Mouse (Mus musculus): ENCODE data around the gene Ahctf1. TPM values are rescaled to one million over a fixed set of nuclear protein-coding genes. Genes with fewer than 3 reads are reported as not detected.
"Not testable (repeated sequence)": the region's sequence is repeated elsewhere in the genome, so short reads cannot be mapped to it uniquely, and the experiment has no call there.

Gene Ahctf1
- 10 to 100 TPM; 30.4 to 34.8 TPM for total RNA-seq (2021)

DNA sequence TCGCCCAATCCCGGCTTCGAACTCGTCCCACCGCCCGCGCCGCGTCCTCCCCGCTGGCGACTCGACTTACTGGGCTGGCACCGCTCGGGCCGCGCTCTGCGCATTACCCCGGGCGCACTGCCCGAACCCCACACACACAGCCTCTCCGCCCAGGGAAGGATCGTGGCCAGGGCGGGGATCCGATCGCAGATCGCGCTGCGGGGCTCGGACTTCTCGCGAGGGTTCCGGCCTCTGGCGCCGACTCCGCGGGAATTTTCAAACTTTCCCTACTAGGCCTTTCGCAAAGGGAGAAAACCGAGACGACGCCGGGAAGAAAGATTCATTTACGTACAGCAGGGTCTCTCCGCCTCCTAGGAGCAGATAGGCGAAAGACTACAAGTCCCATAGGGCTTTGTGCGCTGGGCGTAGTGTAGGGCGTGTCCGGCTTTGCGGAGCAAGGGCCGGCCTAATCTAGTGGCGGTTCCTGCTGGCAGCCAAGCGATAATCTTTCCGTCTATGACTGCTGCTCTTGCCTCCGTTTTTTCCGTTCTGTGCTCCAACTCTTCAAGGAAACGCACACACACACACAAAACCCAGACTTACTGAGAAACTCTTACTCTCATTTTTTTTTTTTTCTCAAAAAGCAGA lies at the start of gene Ahctf1:
Gene Ahctf1 (minus strand): TSS at position 168 of the 627 bp plus-strand sequence.
- intact Hi-C loops (cut with DNase I) = loop anchor here (5.0 kb wide), 1 partner anchor 256 kb away; the partner anchor contains the start of genes Cnst and Tfb2m
- DNase-seq (ENCODE audit: low spot score in 2 of 2) = peak; percentile 99

- peak; percentile 65 to 71 for DNase-seq (ENCODE audit: low spot score in 2 of 2)
- intact Hi-C loops (cut with DNase I) = loop anchor here (2.0 kb wide), 1 partner anchor 367 kb away; no protein-coding TSS in a partner anchor
Measured at GRCm38 (mm10) chr1:179847759-179848389, 44.4 kb upstream of the Ahctf1 start.

DNA sequence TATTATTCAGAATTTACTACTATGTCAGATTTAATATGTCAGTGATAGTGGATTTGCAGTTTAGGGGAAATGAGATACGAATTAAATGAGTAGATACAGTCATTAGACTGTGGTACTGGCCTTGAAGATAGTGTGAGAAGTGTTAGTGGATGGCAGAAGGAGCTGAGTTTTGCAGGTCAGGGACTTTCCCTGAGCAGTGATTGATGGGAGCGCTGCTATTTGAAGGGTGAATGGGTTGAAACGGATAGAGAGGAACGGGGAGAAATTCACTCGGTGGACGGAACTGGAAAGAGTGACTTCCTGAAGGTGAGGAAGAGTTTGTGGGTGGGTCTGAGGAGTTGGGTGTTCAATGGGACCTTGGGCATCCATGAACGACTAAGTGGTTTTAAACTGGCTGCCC lies 43.7 kb upstream of the Ahctf1 start:
- no peak for DNase-seq (ENCODE audit: low spot score in 2 of 2)
- intact Hi-C loops (cut with DNase I) = loop anchor here (2.0 kb wide), 1 partner anchor 368 kb away; no protein-coding TSS in a partner anchor

GRCm38 (mm10) chr1:179845832-179846499 lies 42.5 kb upstream of the Ahctf1 start:
- DNase-seq (ENCODE audit: low spot score in 2 of 2) = no peak
- intact Hi-C loops (cut with DNase I) = loop anchor here (2.0 kb wide), 1 partner anchor 369 kb away; no protein-coding TSS in a partner anchor

DNA sequence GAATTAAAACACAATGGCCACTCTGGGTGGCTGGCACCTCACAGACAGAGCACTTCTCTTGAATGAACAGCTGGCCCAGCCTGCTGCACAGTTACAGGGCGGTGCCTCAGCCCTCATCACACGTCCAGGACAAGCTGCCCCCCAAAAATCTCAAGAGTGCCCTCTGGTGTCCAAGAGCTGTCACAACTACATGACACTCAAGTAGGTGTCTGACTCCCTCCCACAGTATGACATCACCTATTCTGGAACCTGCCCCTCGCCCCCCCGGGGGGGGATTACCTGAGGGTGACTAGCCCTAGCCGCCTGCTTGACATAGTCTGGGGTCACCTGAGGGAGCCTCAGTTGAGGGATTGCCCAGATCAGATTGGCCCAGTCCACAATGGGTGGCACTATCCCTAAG lies 41.4 kb upstream of the Ahctf1 start:
- peak in 1 of 2 experiments; percentile 56 for DNase-seq (ENCODE audit: low spot score in 2 of 2)
- intact Hi-C loops (cut with DNase I) = no loop called here

DNA sequence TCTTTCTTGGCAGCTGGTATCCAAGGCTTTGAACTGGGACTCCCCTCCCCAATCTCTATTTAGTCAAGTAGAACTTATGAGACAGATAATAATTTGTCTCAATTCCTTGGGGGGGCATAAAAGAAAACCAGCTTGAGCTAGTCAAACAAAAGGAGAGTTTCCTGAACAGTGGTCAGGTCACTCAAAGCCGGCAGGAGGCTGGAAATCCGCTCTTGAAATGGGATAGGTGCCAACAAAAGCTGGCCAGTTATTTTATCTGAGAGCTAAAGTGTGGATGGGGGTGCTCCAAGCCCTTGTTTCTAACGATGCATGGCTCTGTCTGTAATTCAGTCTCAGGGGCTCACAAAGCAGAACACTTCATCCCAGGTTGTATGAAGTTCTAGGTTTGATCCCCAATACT lies 40.5 kb upstream of the Ahctf1 start:
- intact Hi-C loops (cut with DNase I) = no loop called here
- DNase-seq (ENCODE audit: low spot score in 2 of 2) = no peak

- DNase-seq (ENCODE audit: low spot score in 2 of 2) = no peak
- intact Hi-C loops (cut with DNase I) = no loop called here
Measured at GRCm38 (mm10) chr1:179842568-179842967, 39.1 kb upstream of the Ahctf1 start.

GRCm38 (mm10) chr1:179836426-179837404 lies 33.2 kb upstream of the Ahctf1 start:
- intact Hi-C loops (cut with DNase I) = no loop called here
- DNase-seq (ENCODE audit: low spot score in 2 of 2) = no peak

GRCm38 (mm10) chr1:179835753-179836425 lies 32.4 kb upstream of the Ahctf1 start:
- no peak for DNase-seq (ENCODE audit: low spot score in 2 of 2)
- intact Hi-C loops (cut with DNase I) = no loop called here

GRCm38 (mm10) chr1:179833596-179833995 lies 30.1 kb upstream of the Ahctf1 start:
- DNase-seq (ENCODE audit: low spot score in 2 of 2) = no peak
- intact Hi-C loops (cut with DNase I) = no loop called here

DNA sequence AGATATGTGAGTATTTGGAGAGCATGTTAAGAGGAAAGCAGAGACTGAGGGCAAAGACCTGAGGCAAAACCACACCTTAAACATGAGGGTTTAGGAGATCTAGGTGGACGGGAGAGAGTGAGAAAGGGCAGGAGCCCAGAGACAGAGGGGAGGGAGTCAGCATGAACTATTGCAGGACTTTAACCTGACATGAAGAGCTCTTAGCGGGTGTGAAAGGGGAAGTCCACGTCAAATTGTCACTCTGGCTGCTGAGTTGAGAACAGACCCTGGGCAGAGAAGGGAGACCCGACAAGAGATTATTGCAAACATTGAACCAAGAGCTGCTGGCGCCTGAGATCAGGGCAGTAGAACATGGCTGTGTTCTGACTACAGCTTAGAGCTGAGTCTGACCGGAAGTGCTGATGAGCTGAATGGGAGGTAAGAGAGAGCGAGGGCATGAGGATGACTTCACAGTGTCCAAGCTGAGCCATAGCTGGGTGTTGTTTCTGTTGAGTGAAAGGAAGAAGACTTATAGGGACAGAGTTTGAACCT lies 29.3 kb upstream of the Ahctf1 start:
- intact Hi-C loops (cut with DNase I) = no loop called here
- DNase-seq (ENCODE audit: low spot score in 2 of 2) = no peak

DNA sequence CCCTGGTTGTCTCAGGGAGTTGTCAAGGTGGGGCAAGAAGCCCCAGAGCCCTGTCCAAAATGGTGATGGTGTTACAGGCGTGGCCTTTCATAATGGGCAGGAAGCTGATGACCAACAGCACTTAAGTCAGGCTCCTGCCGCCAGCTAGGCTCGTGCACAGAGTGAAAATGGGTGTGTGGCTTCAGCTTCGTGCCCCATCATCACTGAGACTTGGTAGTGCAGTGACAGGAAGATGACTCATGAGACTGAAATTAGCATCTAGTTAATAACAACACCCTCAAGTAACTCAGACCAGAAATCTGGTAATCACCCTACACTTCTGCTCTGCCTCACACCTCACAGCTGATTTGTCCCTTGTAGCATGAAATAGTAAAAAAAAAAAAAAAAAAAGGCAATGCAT lies 25.4 kb upstream of the Ahctf1 start:
- intact Hi-C loops (cut with DNase I) = no loop called here
- no peak for DNase-seq (ENCODE audit: low spot score in 2 of 2)

- no peak for DNase-seq (ENCODE audit: low spot score in 2 of 2)
- intact Hi-C loops (cut with DNase I) = no loop called here
Measured at GRCm38 (mm10) chr1:179828051-179828450, 24.6 kb upstream of the Ahctf1 start.

- DNase-seq (ENCODE audit: low spot score in 2 of 2) = no peak
- intact Hi-C loops (cut with DNase I) = no loop called here
Measured at GRCm38 (mm10) chr1:179824549-179824948, 21.1 kb upstream of the Ahctf1 start.

DNA sequence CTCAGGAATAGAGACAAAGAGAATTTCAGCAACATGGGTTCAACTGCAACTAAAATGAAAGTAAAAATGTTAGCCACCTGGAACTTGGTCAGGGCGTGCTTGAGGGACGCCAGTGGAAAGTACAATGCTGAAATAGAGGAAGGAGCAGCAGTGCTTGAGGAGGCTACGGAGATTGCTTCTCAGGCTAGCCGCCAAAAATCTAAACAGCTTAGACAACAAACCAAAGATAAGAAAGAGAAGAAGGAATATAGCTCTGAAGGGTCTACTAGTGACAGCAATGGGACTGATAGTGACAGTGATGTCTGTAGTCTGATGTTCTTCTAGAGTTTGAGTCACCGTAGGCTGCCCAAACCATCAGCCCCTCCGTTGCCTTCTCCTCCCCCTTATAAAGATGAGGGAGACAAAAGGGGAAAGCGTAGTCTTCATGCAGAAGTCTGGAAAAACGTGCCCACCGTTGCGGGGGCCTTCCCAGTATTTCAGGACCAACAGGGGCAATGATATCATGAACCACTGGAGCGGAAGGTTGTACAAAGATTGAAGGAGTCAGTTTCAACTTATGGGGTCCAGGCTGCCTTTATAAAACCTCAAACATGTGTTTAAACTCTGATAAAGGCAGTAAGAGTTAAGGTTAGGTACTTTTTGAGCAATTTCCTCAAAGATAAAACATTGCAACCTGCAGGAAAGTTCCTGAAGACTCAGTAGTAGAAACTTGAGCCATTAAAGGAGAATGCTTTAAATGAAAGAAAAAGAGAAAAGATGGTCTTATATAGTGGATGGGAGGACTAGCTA lies 15.2 kb upstream of the Ahctf1 start:
- intact Hi-C loops (cut with DNase I); DNase-seq (ENCODE audit: low spot score in 2 of 2): not testable (repeated sequence)

DNA sequence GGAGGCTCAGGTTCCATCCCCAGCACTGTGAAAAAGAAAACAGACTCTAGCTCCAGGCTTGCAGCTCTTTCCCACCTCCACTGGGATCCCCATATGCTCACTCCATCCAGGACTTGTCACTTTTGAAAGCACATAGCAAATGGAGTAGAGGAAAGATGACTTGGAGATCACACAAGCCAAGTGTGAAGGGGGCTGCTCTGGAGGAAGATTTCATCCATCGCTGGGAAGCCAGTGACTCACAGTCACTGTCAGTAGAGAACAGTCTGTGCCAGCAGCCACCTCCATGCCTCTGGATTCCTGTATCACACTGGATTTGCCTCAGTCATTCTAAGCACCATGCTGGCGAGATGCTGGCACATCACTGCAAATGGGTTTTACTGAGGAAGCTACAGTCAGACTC lies 11.1 kb upstream of the Ahctf1 start:
- DNase-seq (ENCODE audit: low spot score in 2 of 2) = peak; percentile 13 to 91
- intact Hi-C loops (cut with DNase I) = no loop called here

GRCm38 (mm10) chr1:179813385-179813784 lies 9.9 kb upstream of the Ahctf1 start:
- intact Hi-C loops (cut with DNase I) = no loop called here
- no peak for DNase-seq (ENCODE audit: low spot score in 2 of 2)

DNA sequence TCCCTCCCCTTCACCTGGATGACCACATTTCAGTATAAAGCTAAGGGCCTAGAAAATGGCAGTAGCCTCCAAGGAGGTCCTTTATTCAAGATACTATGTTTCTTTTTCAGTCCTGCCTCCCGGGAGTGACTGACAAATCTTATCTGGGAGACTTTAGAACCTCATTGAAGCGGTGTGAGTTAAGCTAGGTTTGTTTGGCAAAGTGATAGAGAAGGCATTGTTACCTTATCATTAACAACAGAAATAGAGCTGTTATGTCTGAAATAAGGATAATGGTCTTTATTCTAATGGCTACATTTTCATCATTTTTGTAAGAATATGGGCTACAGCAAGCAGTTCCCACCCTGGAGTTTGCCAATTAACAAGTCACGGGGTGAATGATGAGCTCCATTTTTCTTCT lies 4.8 kb upstream of the Ahctf1 start:
- intact Hi-C loops (cut with DNase I) = no loop called here
- DNase-seq (ENCODE audit: low spot score in 2 of 2) = no peak
